Mouse (Mus musculus): ENCODE results near the gene Dok3. TPM values are rescaled to one million over a fixed set of nuclear protein-coding genes. Genes with fewer than 3 reads are reported as not detected.

The Dok3 gene
- polyA plus RNA-seq, 1 experiment from 2014 or later = 1.0 TPM

GRCm38 (mm10) chr13:55500575-55500974 is 28.5 kb downstream of the Dok3 start:
- Histone ChIP-seq H3K4me2 (ENCODE audit: low read depth, low read length) (no peak overlapping the region), H3K4me3 (ENCODE audit: low read depth, low read length) (no peak overlapping the region), H3K9ac (replicated peaks; ENCODE audit: low read length) (no peak overlapping the region), H3K9me3 (replicated peaks; ENCODE audit: control insufficient read depth, low read length) (no peaks in the 10 kb centered on the region), H3K27me3 (ENCODE audit: control insufficient read depth, insufficient read depth, low read length) (no peaks in the 10 kb centered on the region), H3K36me3 (replicated peaks; ENCODE audit: control insufficient read depth, insufficient read depth, low read depth, low read length) (no peaks in the 10 kb centered on the region; the same call in none of the 2 replicates), H3K4me1 (ENCODE audit: control insufficient read depth, insufficient read depth, low read length) (peaks cover 6% of the 10 kb centered on the region; the same call in 1 of the 2 replicates), H3K27ac (replicated peaks; ENCODE audit: low read depth, low read length) (no peak overlapping the region)
- ATAC-seq (replicated peaks; ENCODE audit: insufficient number of reproducible peaks, low FRiP score, low TSS enrichment, low read depth) (no peak), DNase-seq (ENCODE audit: low spot score) (no peak)
- WGBS = 79% methylated on average over 10 of the region's 10 CpGs

- Histone ChIP-seq H3K4me3 (ENCODE audit: low read depth, low read length) (no peak overlapping the region), H3K4me2 (ENCODE audit: low read depth, low read length) (no peak overlapping the region), H3K27ac (replicated peaks; ENCODE audit: low read depth, low read length) (no peak overlapping the region), H3K9ac (replicated peaks; ENCODE audit: low read length) (no peak overlapping the region), H3K36me3 (replicated peaks; ENCODE audit: control insufficient read depth, insufficient read depth, low read depth, low read length) (no peaks in the 10 kb centered on the region; the same call in none of the 2 replicates), H3K4me1 (ENCODE audit: control insufficient read depth, insufficient read depth, low read length) (peaks cover 6% of the 10 kb centered on the region), H3K9me3 (replicated peaks; ENCODE audit: control insufficient read depth, low read length) (no peaks in the 10 kb centered on the region), H3K27me3 (ENCODE audit: control insufficient read depth, insufficient read depth, low read length) (no peaks in the 10 kb centered on the region)
- no peak for DNase-seq (ENCODE audit: low spot score)
- ATAC-seq (replicated peaks; ENCODE audit: insufficient number of reproducible peaks, low FRiP score, low TSS enrichment, low read depth) = no peak
- WGBS = 51% methylated on average over 11 of the region's 11 CpGs
These were observed 30.2 kb downstream of the Dok3 start for GRCm38 (mm10) chr13:55498906-55499305.

- no peak for ATAC-seq (replicated peaks; ENCODE audit: insufficient number of reproducible peaks, low FRiP score, low TSS enrichment, low read depth)
- Histone ChIP-seq H3K4me1 (ENCODE audit: control insufficient read depth, insufficient read depth, low read length) (peaks cover 6% of the 10 kb centered on the region), H3K9ac (replicated peaks; ENCODE audit: low read length) (no peak overlapping the region), H3K27me3 (ENCODE audit: control insufficient read depth, insufficient read depth, low read length) (no peaks in the 10 kb centered on the region), H3K4me2 (ENCODE audit: low read depth, low read length) (no peak overlapping the region), H3K36me3 (replicated peaks; ENCODE audit: control insufficient read depth, insufficient read depth, low read depth, low read length) (no peaks in the 10 kb centered on the region; the same call in none of the 2 replicates), H3K27ac (replicated peaks; ENCODE audit: low read depth, low read length) (no peak overlapping the region), H3K4me3 (ENCODE audit: low read depth, low read length) (no peak overlapping the region), H3K9me3 (replicated peaks; ENCODE audit: control insufficient read depth, low read length) (no peaks in the 10 kb centered on the region)
- DNase-seq (ENCODE audit: low spot score) = no peak
- 90% methylated on average over 6 of the region's 6 CpGs for WGBS
These were observed 32.4 kb downstream of the Dok3 start for GRCm38 (mm10) chr13:55496661-55497060.

- no peaks in the 10 kb centered on the region; the same call in none of the 2 replicates for H3K36me3 ChIP-seq (replicated peaks; ENCODE audit: control insufficient read depth, insufficient read depth, low read depth, low read length)
- H3K4me2 ChIP-seq (ENCODE audit: low read depth, low read length) = no peak overlapping the region
- no peak for ATAC-seq (replicated peaks; ENCODE audit: insufficient number of reproducible peaks, low FRiP score, low TSS enrichment, low read depth)
- DNase-seq (ENCODE audit: low spot score) = peak; percentile 48
- no peaks in the 10 kb centered on the region for H3K9me3 ChIP-seq (replicated peaks; ENCODE audit: control insufficient read depth, low read length)
- H3K9ac ChIP-seq (replicated peaks; ENCODE audit: low read length) = no peak overlapping the region
- no peaks in the 10 kb centered on the region for H3K27me3 ChIP-seq (ENCODE audit: control insufficient read depth, insufficient read depth, low read length)
- H3K4me1 ChIP-seq (ENCODE audit: control insufficient read depth, insufficient read depth, low read length) = peaks cover 6% of the 10 kb centered on the region
- WGBS = 37% methylated on average over 4 of the region's 4 CpGs
- H3K27ac ChIP-seq (replicated peaks; ENCODE audit: low read depth, low read length) = no peak overlapping the region
- H3K4me3 ChIP-seq (ENCODE audit: low read depth, low read length) = no peak overlapping the region
These were observed 33.4 kb downstream of the Dok3 start for GRCm38 (mm10) chr13:55495702-55496101.

- no peak for ATAC-seq (replicated peaks; ENCODE audit: insufficient number of reproducible peaks, low FRiP score, low TSS enrichment, low read depth)
- H3K4me3 ChIP-seq (ENCODE audit: low read depth, low read length) = no peak overlapping the region
- WGBS = 24% methylated on average over 18 of the region's 18 CpGs
These were observed 34.0 kb downstream of the Dok3 start for GRCm38 (mm10) chr13:55494883-55495621.

GRCm38 (mm10) chr13:55494257-55494656 is 34.8 kb downstream of the Dok3 start:
- Histone ChIP-seq H3K9ac (replicated peaks; ENCODE audit: low read length) (no peak overlapping the region), H3K9me3 (replicated peaks; ENCODE audit: control insufficient read depth, low read length) (no peaks in the 10 kb centered on the region), H3K4me1 (ENCODE audit: control insufficient read depth, insufficient read depth, low read length) (peaks cover 6% of the 10 kb centered on the region), H3K4me3 (ENCODE audit: low read depth, low read length) (no peak overlapping the region), H3K4me2 (ENCODE audit: low read depth, low read length) (no peak overlapping the region), H3K36me3 (replicated peaks; ENCODE audit: control insufficient read depth, insufficient read depth, low read depth, low read length) (no peaks in the 10 kb centered on the region; the same call in none of the 2 replicates), H3K27me3 (ENCODE audit: control insufficient read depth, insufficient read depth, low read length) (no peaks in the 10 kb centered on the region), H3K27ac (replicated peaks; ENCODE audit: low read depth, low read length) (no peak overlapping the region)
- ATAC-seq (replicated peaks; ENCODE audit: insufficient number of reproducible peaks, low FRiP score, low TSS enrichment, low read depth) = no peak
- WGBS = 20% methylated on average over 2 of the region's 2 CpGs
- DNase-seq (ENCODE audit: low spot score) = no peak

More at GRCm38 (mm10) chr13:55494883-55495621, 34.0 kb downstream of the Dok3 start:
- no peak for DNase-seq (ENCODE audit: low spot score)
- Histone ChIP-seq H3K27ac (replicated peaks; ENCODE audit: low read depth, low read length) (no peak overlapping the region), H3K36me3 (replicated peaks; ENCODE audit: control insufficient read depth, insufficient read depth, low read depth, low read length) (no peaks in the 10 kb centered on the region; the same call in none of the 2 replicates), H3K4me1 (ENCODE audit: control insufficient read depth, insufficient read depth, low read length) (peaks cover 6% of the 10 kb centered on the region), H3K9me3 (replicated peaks; ENCODE audit: control insufficient read depth, low read length) (no peaks in the 10 kb centered on the region), H3K9ac (replicated peaks; ENCODE audit: low read length) (no peak overlapping the region), H3K27me3 (ENCODE audit: control insufficient read depth, insufficient read depth, low read length) (no peaks in the 10 kb centered on the region), H3K4me2 (ENCODE audit: low read depth, low read length) (no peak overlapping the region)

GRCm38 (mm10) chr13:55487578-55488498 is 41.3 kb downstream of the Dok3 start, which contains the start of gene Dbn1:
TSS of gene Dbn1 (minus strand) at chr13:55488111.
- peak within 1 kb of the TSS; percentile 95 for H3K4me3 ChIP-seq (ENCODE audit: low read depth, low read length)
- H3K4me2 ChIP-seq (ENCODE audit: low read depth, low read length) = peak within 1 kb of the TSS; percentile 61
- H3K27me3 ChIP-seq (ENCODE audit: control insufficient read depth, insufficient read depth, low read length) = no peaks in the 10 kb centered on the region
- ATAC-seq (replicated peaks; ENCODE audit: insufficient number of reproducible peaks, low FRiP score, low TSS enrichment, low read depth) (peak; percentile 76), DNase-seq (ENCODE audit: low spot score) (peak; percentile 85)
- no peaks in the 10 kb centered on the region for H3K36me3 ChIP-seq (replicated peaks; ENCODE audit: control insufficient read depth, insufficient read depth, low read depth, low read length)
- H3K4me1 ChIP-seq (ENCODE audit: control insufficient read depth, insufficient read depth, low read length) = peaks cover 16% of the 10 kb centered on the region
- under 1% methylated on average over 54 of the region's 83 CpGs for WGBS
- peak within 1 kb of the TSS; percentile 95 for H3K27ac ChIP-seq (replicated peaks; ENCODE audit: low read depth, low read length)
- H3K9me3 ChIP-seq (replicated peaks; ENCODE audit: control insufficient read depth, low read length) = no peaks in the 10 kb centered on the region
- peak within 1 kb of the TSS; percentile 100 for H3K9ac ChIP-seq (replicated peaks; ENCODE audit: low read length)

Data from embryonic facial prominence, embryonic 11.5 days (tissue).